Mouse (Mus musculus) embryonic facial prominence, embryonic 11.5 days (tissue): ENCODE data around the gene Cyp4a32. TPM values are rescaled to one million over a fixed set of nuclear protein-coding genes. Genes with fewer than 3 reads are reported as not detected.
A peak's percentile ranks its signal among the peaks of the same experiment; 100 is the strongest.
"Not testable (repeated sequence)": the region's sequence is repeated elsewhere in the genome, so short reads cannot be mapped to it uniquely, and the experiment has no call there.

Source experiments
- ATAC-seq: fragments of 200-750 bp; cut with Nextera tagmentation; replicated peaks from 2 replicates; pipeline ENCODE4 v1.8.0; 2017; ENCODE audit warnings: low read depth; ENCODE audit not compliant: insufficient number of reproducible peaks, low FRiP score, low TSS enrichment
- DNase-seq: peaks from one replicate; pipeline ENCODE4 v3.0.0-alpha.2; 2015; ENCODE audit warnings: low spot score
- H3K27ac ChIP-seq: fragments of 300-500 bp; sonication (generic); replicated peaks from 2 replicates; pipeline ENCODE4 v1.5.1; 2014; ENCODE audit warnings: mild to moderate bottlenecking, low read depth, low read length, control low read depth
- H3K27me3 ChIP-seq: fragments of 300-500 bp; sonication (generic); 2 replicates; pipeline ENCODE4 v1.6.1; 2014; ENCODE audit warnings: mild to moderate bottlenecking, low read length, moderate library complexity, mixed read lengths; ENCODE audit not compliant: control insufficient read depth, insufficient read depth
- H3K36me3 ChIP-seq: fragments of 300-500 bp; sonication (generic); replicated peaks from 2 replicates; pipeline ENCODE4 v1.6.1; 2014; ENCODE audit warnings: low read depth, mild to moderate bottlenecking, low read length, moderate library complexity, mixed read lengths; ENCODE audit not compliant: control insufficient read depth, insufficient read depth
- H3K4me1 ChIP-seq: fragments of 300-500 bp; sonication (generic); 2 replicates; pipeline ENCODE4 v1.6.1; 2014; ENCODE audit warnings: low read length, mixed read lengths; ENCODE audit not compliant: control insufficient read depth, insufficient read depth
- H3K4me2 ChIP-seq: fragments of 300-500 bp; sonication (generic); 2 replicates; pipeline ENCODE4 v1.6.1; 2014; ENCODE audit warnings: low read depth, mild to moderate bottlenecking, control low read depth, low read length, moderate library complexity
- H3K4me3 ChIP-seq: fragments of 300-500 bp; sonication (generic); 2 replicates; pipeline ENCODE4 v1.5.1; 2014; ENCODE audit warnings: low read depth, low read length, control low read depth
- H3K9ac ChIP-seq: fragments of 300-500 bp; sonication (generic); replicated peaks from 2 replicates; pipeline ENCODE4 v1.6.1; 2014; ENCODE audit warnings: mild to moderate bottlenecking, control low read depth, low read length
- H3K9me3 ChIP-seq: fragments of 300-500 bp; sonication (generic); replicated peaks from 2 replicates; pipeline ENCODE4 v1.6.1; 2016; ENCODE audit warnings: mild to moderate bottlenecking, low read length, inconsistent platforms, mixed read lengths; ENCODE audit not compliant: control insufficient read depth
- WGBS: fragments of 180-500 bp; shearing (Covaris S2); extraction: QIAGEN DNeasy Blood & Tissue Kit; methylation state at CpG from one replicate; pipeline ENCODE4 v1.1.7; 2014; 5-methylcytosine and 5-hydroxymethylcytosine counted together
- polyA plus RNA-seq: library from polyadenylated mRNA; unstranded; fragments of >200 nt; fragmentation: Nextera tagmentation; extraction: Ambion mirVana; gene quantifications from 2 replicates; pipeline ENCODE4 v1.2.1, GENCODE M21; 2014

The Cyp4a32 gene
- polyA plus RNA-seq, 1 experiment from 2014 or later = not detected

- Histone ChIP-seq H3K36me3 (no peaks in the 10 kb centered on the region), H3K4me1 (no peaks in the 10 kb centered on the region), H3K9ac (no peak within 1 kb of the TSS), H3K4me2 (no peak within 1 kb of the TSS), H3K27ac (no peak within 1 kb of the TSS), H3K9me3 (no peaks in the 10 kb centered on the region), H3K4me3 (no peak within 1 kb of the TSS), H3K27me3 (no peaks in the 10 kb centered on the region)
- WGBS = 87% methylated on average over 9 of the region's 9 CpGs
- no peak for DNase-seq
- ATAC-seq = no peak
Observed at GRCm38 (mm10) chr4:115647580-115647979, 46.8 kb downstream of the Cyp4a32 start, which contains the start of gene Cyp4b1. TSS of gene Cyp4b1 (minus strand) at chr4:115647723.

DNA sequence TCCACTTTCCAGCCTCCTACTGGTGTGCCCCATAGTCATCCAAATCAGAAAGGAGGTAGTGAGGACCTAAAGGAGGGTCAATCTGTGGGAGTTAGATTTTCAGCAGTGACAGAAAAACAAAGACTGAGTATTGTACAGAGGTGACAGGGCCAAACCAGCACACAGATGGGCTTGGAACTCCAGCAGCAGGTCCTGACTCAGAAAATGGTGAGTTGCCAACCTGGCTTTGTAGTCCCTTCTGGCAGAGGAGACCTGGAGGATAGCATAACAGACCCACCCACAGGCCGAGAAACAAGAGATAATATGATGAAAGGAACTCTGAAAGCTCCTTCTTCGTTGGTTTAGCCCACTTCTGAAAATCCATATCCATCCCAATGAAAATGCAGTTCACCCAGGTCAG lies 48.0 kb downstream of the Cyp4a32 start:
- DNase-seq = no peak
- no peak overlapping the region for H3K4me3 ChIP-seq
- no peaks in the 10 kb centered on the region for H3K36me3 ChIP-seq
- no peak overlapping the region for H3K27ac ChIP-seq
- no peaks in the 10 kb centered on the region for H3K9me3 ChIP-seq
- no peak for ATAC-seq
- H3K27me3 ChIP-seq = no peaks in the 10 kb centered on the region
- WGBS = 68% methylated on average over 2 of the region's 2 CpGs
- no peak overlapping the region for H3K4me2 ChIP-seq
- H3K9ac ChIP-seq = no peak overlapping the region
- H3K4me1 ChIP-seq = no peaks in the 10 kb centered on the region

DNA sequence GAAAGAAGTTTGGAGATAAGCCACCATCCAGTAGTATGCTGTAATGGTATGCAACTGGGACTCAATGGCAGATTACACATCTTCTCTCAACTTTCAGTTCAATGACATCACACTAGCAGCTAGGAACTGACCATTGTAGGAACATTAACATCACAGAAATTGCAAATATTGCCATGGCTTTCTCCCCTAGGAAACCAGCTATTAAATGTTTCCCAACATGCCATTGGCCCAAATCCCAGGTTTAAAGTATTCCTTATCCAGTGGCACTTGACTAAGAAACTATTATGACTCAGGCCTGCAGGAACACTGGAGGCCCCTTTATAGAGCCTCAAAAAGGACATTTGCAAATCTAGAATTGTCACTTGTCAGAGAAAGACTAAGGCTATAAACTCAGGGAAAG lies 48.6 kb downstream of the Cyp4a32 start:
- ATAC-seq (no peak), DNase-seq (no peak)
- Histone ChIP-seq H3K27me3 (no peaks in the 10 kb centered on the region), H3K36me3 (no peaks in the 10 kb centered on the region), H3K9me3 (no peaks in the 10 kb centered on the region), H3K27ac (no peak overlapping the region), H3K4me2 (no peak overlapping the region), H3K9ac (no peak overlapping the region), H3K4me3 (no peak overlapping the region), H3K4me1 (no peaks in the 10 kb centered on the region)

- Histone ChIP-seq H3K36me3 (no peaks in the 10 kb centered on the region), H3K9ac (no peak overlapping the region), H3K4me1 (no peaks in the 10 kb centered on the region), H3K27ac (no peak overlapping the region), H3K4me3 (no peak overlapping the region), H3K27me3 (no peaks in the 10 kb centered on the region), H3K4me2 (no peak overlapping the region), H3K9me3 (no peaks in the 10 kb centered on the region)
- WGBS = 87% methylated on average over 5 of the region's 5 CpGs
- ATAC-seq = no peak
- DNase-seq = no peak
Observed at GRCm38 (mm10) chr4:115650866-115651265, 50.1 kb downstream of the Cyp4a32 start.

DNA sequence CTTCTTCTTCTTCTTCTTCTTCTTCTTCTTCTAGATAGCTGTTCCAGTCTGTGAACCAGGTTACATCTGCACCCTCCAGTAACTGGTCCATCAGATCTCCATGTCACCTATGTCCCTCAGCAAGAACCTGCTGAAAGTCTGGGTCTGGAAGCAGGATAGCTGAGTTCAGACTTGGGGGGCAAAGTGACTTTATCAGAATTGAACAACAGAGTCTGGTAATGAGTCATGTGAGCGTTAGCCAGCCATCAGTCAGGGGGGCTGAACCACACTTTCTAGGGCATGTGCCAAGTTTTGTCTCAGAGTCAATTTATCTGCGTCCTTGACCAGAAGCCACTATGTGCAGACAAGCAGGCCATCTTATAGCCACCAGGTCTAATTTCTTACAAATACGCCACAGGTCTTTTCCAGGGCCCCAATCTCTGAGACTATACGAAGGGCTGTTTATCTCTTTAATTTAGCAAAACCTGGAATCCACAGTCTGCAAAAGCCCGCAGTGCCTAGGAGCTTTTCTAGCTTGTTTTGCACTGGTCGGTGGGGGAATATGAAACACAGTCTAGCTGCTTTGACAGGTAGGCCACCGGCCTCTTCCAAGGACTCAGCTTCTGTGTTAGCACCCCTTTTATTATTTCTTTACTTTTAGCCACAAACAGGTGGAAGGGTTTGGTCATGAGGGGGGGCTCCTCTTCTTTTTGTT lies 55.2 kb downstream of the Cyp4a32 start:
- not testable (repeated sequence) for H3K27me3 ChIP-seq, H3K27ac ChIP-seq, H3K4me2 ChIP-seq, H3K4me3 ChIP-seq, H3K9ac ChIP-seq, H3K36me3 ChIP-seq, H3K9me3 ChIP-seq, H3K4me1 ChIP-seq, DNase-seq, ATAC-seq
- 86% methylated on average over 7 of the region's 7 CpGs for WGBS

GRCm38 (mm10) chr4:115656535-115656922 lies 55.8 kb downstream of the Cyp4a32 start:
- 96% methylated on average over 1 of the region's 1 CpGs for WGBS
- not testable (repeated sequence) for H3K4me2 ChIP-seq, H3K9me3 ChIP-seq, DNase-seq, H3K9ac ChIP-seq, H3K27ac ChIP-seq, H3K36me3 ChIP-seq, H3K4me1 ChIP-seq, H3K27me3 ChIP-seq, ATAC-seq, H3K4me3 ChIP-seq

- peak overlapping the region; percentile 36 for H3K4me3 ChIP-seq
- 2% methylated on average over 32 of the region's 34 CpGs for WGBS
- no peaks in the 10 kb centered on the region for H3K4me1 ChIP-seq
- no peak overlapping the region for H3K27ac ChIP-seq
- no peaks in the 10 kb centered on the region for H3K9me3 ChIP-seq
- peak overlapping the region; percentile 81 for H3K4me2 ChIP-seq
- H3K9ac ChIP-seq = peak overlapping the region; percentile 41
- no peaks in the 10 kb centered on the region; the same call in 1 of the 2 replicates for H3K27me3 ChIP-seq
- H3K36me3 ChIP-seq = no peaks in the 10 kb centered on the region
- peak; percentile 22 for DNase-seq
- ATAC-seq = peak; percentile 70; the same call in 1 of the 2 replicates
Observed at GRCm38 (mm10) chr4:115657104-115657866, 56.5 kb downstream of the Cyp4a32 start.

- ATAC-seq (no peak), DNase-seq (no peak)
- Histone ChIP-seq H3K4me3 (no peak overlapping the region), H3K4me1 (no peaks in the 10 kb centered on the region), H3K36me3 (no peaks in the 10 kb centered on the region), H3K27me3 (no peaks in the 10 kb centered on the region; the same call in 1 of the 2 replicates), H3K27ac (no peak overlapping the region), H3K4me2 (no peak overlapping the region), H3K9me3 (no peaks in the 10 kb centered on the region), H3K9ac (no peak overlapping the region)
Observed at GRCm38 (mm10) chr4:115657867-115658249, 57.1 kb downstream of the Cyp4a32 start.
